Mouse (Mus musculus) myocyte (in vitro differentiated cells): ENCODE results near the gene Slc9a5. TPM values are rescaled to one million over a fixed set of nuclear protein-coding genes. Genes with fewer than 3 reads are reported as not detected.

ENCODE experiments used
- H3K27me3 ChIP-seq: one replicate; pipeline ENCODE4 v1.6.1; 2011; ENCODE audit not compliant: control insufficient read depth, insufficient read depth, insufficient read length
- H3K36me3 ChIP-seq: one replicate; pipeline ENCODE4 v1.6.1; 2011; ENCODE audit not compliant: control insufficient read depth, insufficient read depth
- H3K4me2 ChIP-seq: one replicate; pipeline ENCODE4 v1.6.1; 2011; ENCODE audit warnings: low read depth, control low read depth
- H3K4me3 ChIP-seq: one replicate; pipeline ENCODE4 v1.5.1; 2011; ENCODE audit warnings: mild to moderate bottlenecking, control low read depth, moderate library complexity
- H3K79me2 ChIP-seq: one replicate; pipeline ENCODE4 v1.6.1; 2011; ENCODE audit not compliant: control insufficient read depth, insufficient read depth
- H3ac ChIP-seq: one replicate; pipeline ENCODE4 v1.6.1; 2011; ENCODE audit not compliant: control insufficient read depth, insufficient read length
- CEBPB ChIP-seq: IDR thresholded peaks from 2 replicates; pipeline ENCODE4 v1.6.1; 2011; ENCODE audit warnings: mild to moderate bottlenecking, moderate library complexity; ENCODE audit not compliant: poor library complexity, insufficient read depth, severe bottlenecking
- E2F4 ChIP-seq: IDR thresholded peaks from one replicate; pipeline ENCODE4 v1.6.1; 2011; ENCODE audit warnings: mild to moderate bottlenecking, control low read depth, moderate library complexity; ENCODE audit not compliant: insufficient read depth
- MAX ChIP-seq: IDR thresholded peaks from one replicate; pipeline ENCODE4 v1.6.1; 2011; ENCODE audit warnings: low read depth, mild to moderate bottlenecking, control low read depth
- MYOD1 ChIP-seq, 3 experiments: IDR thresholded peaks; one replicate each; pipeline ENCODE4 v1.6.1; 2011; ENCODE audit warnings: control low read depth in 2 of 3, low read depth in 2 of 3, mild to moderate bottlenecking in 2 of 3, moderate library complexity in 1 of 3; ENCODE audit not compliant: insufficient read length in 2 of 3, control insufficient read depth in 1 of 3
- MYOG ChIP-seq, 3 experiments: IDR thresholded peaks; one replicate each; pipeline ENCODE4 v1.6.1; 2011; ENCODE audit warnings: control low read depth in 2 of 3, low read depth in 2 of 3, mild to moderate bottlenecking in 2 of 3; ENCODE audit not compliant: insufficient read length in 2 of 3, control insufficient read depth in 1 of 3, insufficient read depth in 1 of 3
- POLR2A ChIP-seq: IDR thresholded peaks from one replicate; pipeline ENCODE4 v1.6.1; 2011; ENCODE audit warnings: low read depth, mild to moderate bottlenecking, control low read depth, moderate library complexity; ENCODE audit not compliant: insufficient read length
- POLR2AphosphoS2 ChIP-seq: IDR thresholded peaks from one replicate; pipeline ENCODE4 v1.6.1; 2011; ENCODE audit warnings: low read depth, control low read depth; ENCODE audit not compliant: insufficient read length
- REST ChIP-seq: IDR thresholded peaks from one replicate; pipeline ENCODE4 v1.6.1; 2011; ENCODE audit warnings: mild to moderate bottlenecking, control low read depth, moderate library complexity; ENCODE audit not compliant: insufficient read depth, insufficient read length
- SRF ChIP-seq: IDR thresholded peaks from one replicate; pipeline ENCODE4 v1.6.1; 2011; ENCODE audit warnings: low read depth; ENCODE audit not compliant: control insufficient read depth, insufficient read length
- TCF12 ChIP-seq: IDR thresholded peaks from one replicate; pipeline ENCODE4 v1.6.1; 2011; ENCODE audit warnings: mild to moderate bottlenecking, control low read depth; ENCODE audit not compliant: poor library complexity, insufficient read depth, severe bottlenecking
- TCF3 ChIP-seq: IDR thresholded peaks from one replicate; pipeline ENCODE4 v1.6.1; 2011; ENCODE audit warnings: low read depth, control low read depth; ENCODE audit not compliant: insufficient read length
- USF1 ChIP-seq: IDR thresholded peaks from one replicate; pipeline ENCODE4 v1.6.1; 2011; ENCODE audit warnings: low read depth, mild to moderate bottlenecking, control low read depth, moderate library complexity
- polyA plus RNA-seq: library from polyadenylated mRNA; unstranded; fragments of >200 nt; fragmentation: generic; extraction: Trizol; gene quantifications from one replicate; pipeline ENCODE4 v1.2.1, GENCODE M21; 2012; ENCODE audit warnings: missing spikeins

The Slc9a5 gene
- polyA plus RNA-seq, 1 experiment, result 6.2 TPM

DNA sequence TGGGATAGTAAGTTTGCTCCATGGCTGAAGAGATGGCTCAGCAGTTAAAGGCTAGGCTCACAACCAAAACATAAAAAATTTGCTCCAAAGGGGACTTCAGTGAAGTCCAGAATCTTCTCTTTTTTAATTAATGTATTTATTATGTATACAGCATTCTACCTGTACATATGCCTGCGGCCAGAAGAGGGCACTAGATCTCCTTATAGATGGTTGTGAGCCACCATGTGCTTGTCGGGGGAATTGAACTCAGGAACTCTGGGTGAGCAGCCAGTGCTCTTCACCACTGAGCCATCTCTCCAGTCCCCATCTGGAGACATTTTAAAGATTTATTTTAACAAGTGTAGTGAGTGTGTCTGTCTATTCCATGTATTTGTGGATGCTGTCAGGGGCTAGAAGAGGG is 18.5 kb downstream of the Slc9a5 start:
- H3K4me3 ChIP-seq, result no peak overlapping the region
- TF ChIP-seq MYOG (IDR thresholded peaks at IDR 0.05; ENCODE audit: control insufficient read depth in 1 of 3, insufficient read depth in 1 of 3, insufficient read length in 2 of 3, low read depth in 2 of 3) (no peak), MAX (no peak)

DNA sequence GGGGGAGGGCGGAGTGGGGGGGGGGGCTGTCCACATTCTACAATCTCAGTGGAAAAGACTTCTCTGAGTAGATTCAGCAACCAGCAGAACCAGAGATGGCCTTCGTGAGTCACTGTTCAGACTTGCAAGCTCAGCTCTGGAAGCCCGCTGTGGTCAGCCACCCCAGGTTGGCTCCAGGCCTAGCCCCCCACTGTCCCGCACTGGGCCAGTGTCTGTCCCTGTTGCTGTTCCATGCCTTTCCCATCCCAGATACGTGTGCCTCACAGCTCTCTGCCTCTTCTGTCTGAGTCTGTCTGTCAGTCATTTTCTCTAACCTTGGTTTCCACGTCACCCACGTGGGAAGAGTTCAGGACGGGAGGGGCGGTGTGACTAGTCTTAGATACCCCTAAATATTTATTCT is 23.8 kb downstream of the Slc9a5 start:
- no peaks in the 10 kb centered on the region for H3K79me2 ChIP-seq
- H3K36me3 ChIP-seq, result peaks cover 10% of the 10 kb centered on the region
- no peak overlapping the region for H3ac ChIP-seq
- H3K4me2 ChIP-seq, result peak overlapping the region; percentile 84
- no peaks in the 10 kb centered on the region for H3K27me3 ChIP-seq
- TF ChIP-seq MYOD1 (IDR thresholded peaks at IDR 0.05; ENCODE audit: control insufficient read depth in 1 of 3, insufficient read length in 2 of 3, low read depth in 2 of 3) (peak in 1 of 3 experiments; percentile 28), POLR2AphosphoS2 (peak; percentile 24), E2F4 (no peak), REST (no peak), MYOG (IDR thresholded peaks at IDR 0.05; ENCODE audit: control insufficient read depth in 1 of 3, insufficient read depth in 1 of 3, insufficient read length in 2 of 3, low read depth in 2 of 3) (peak in 1 of 3 experiments; percentile 26)
- no peak overlapping the region for H3K4me3 ChIP-seq

More for the DNA sequence above, 18.5 kb downstream of the Slc9a5 start:
- Histone ChIP-seq H3ac (no peak overlapping the region), H3K4me2 (no peak overlapping the region), H3K79me2 (no peaks in the 10 kb centered on the region), H3K27me3 (no peaks in the 10 kb centered on the region), H3K36me3 (peaks cover 17% of the 10 kb centered on the region)

DNA sequence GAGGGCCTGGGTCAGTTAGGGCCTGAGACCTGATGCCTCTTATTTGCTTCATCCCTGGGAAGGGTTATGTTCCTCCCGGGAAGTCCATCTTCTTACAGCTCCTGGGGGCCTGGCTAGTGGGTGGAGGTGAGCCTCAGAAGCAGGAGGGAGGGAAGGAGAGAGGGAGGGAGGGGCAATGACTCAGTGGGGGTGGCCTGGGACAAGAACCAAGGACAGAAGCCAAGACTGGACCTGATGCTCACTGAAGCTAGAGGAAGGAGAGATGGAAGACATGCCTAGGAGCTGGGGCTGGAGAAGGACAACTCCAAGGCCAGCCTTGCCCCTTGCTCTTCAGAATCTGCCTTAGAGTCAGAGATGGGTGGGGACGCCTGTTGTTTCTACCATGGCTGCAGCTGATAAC is 24.4 kb downstream of the Slc9a5 start, which contains the start of gene Plekhg4:
TSS of gene Plekhg4 (plus strand) at position 243 of the 400 bp plus-strand sequence.
- no peaks in the 10 kb centered on the region for H3K79me2 ChIP-seq
- peaks cover 10% of the 10 kb centered on the region for H3K36me3 ChIP-seq
- H3K27me3 ChIP-seq, result no peaks in the 10 kb centered on the region
- no peak within 1 kb of the TSS for H3ac ChIP-seq
- peak within 1 kb of the TSS; percentile 84 for H3K4me2 ChIP-seq
- H3K4me3 ChIP-seq, result no peak within 1 kb of the TSS
- TF ChIP-seq REST (no peak), SRF (no peak), MYOG (IDR thresholded peaks at IDR 0.05; ENCODE audit: control insufficient read depth in 1 of 3, insufficient read depth in 1 of 3, insufficient read length in 2 of 3, low read depth in 2 of 3) (no peak), CEBPB (no peak)

DNA sequence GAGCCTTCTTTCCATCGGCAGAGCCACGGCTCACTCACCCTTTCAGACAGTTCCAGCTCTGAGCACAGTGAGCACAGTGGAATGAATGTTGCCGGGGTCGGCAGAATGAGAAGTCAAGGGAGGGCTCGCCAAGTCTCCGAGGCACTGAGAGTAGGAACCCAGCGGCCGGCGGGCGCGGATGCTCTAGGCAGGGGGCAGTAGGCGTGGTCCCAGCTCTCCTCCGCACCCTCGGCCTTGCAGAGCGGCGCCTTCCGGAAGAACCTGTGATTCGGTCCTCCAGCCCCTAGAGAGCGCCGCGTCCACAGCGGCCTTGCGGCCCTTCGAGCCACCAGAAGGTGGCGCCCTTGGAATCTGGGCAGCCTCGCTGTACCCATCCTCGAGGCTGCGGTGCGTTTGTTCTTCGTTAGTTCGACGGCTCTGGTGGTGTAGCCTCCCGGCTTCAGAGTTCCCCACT is 25.9 kb downstream of the Slc9a5 start:
- no peak overlapping the region for H3K4me3 ChIP-seq
- H3ac ChIP-seq, result no peak overlapping the region
- H3K36me3 ChIP-seq, result peaks cover 10% of the 10 kb centered on the region
- no peaks in the 10 kb centered on the region for H3K27me3 ChIP-seq
- H3K79me2 ChIP-seq, result no peaks in the 10 kb centered on the region
- H3K4me2 ChIP-seq, result no peak overlapping the region
- no peak for TF ChIP-seq MYOD1 (IDR thresholded peaks at IDR 0.05; ENCODE audit: control insufficient read depth in 1 of 3, insufficient read length in 2 of 3, low read depth in 2 of 3)
- no peak for TF ChIP-seq SRF
- TF ChIP-seq REST, result no peak
- no peak for TF ChIP-seq E2F4
- TF ChIP-seq MAX, result no peak
- no peak for TF ChIP-seq CEBPB
- TF ChIP-seq TCF3, result no peak
- no peak for TF ChIP-seq POLR2A
- TF ChIP-seq MYOG (IDR thresholded peaks at IDR 0.05; ENCODE audit: control insufficient read depth in 1 of 3, insufficient read depth in 1 of 3, insufficient read length in 2 of 3, low read depth in 2 of 3), result no peak
- TF ChIP-seq TCF12, result no peak
- TF ChIP-seq USF1, result no peak
- no peak for TF ChIP-seq POLR2AphosphoS2

DNA sequence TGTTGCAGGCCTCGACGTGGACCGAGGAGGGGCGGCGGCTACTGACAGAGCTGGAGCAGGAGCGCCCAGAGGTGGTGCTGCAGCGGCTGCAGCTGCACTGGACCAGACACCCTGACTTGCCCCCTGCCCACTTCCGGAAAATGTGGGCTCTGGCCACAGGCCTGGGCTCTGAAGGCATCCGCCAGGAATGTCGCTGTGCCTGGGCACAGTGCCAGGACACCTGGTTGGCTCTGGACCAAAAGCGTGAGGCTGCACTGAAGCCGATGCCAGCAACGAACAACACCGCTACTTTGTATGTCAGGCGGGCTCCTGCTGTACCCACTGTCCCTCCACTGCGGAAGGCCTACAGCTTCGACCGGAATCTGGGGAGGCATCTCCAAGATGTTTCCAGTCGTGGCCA is 30.0 kb downstream of the Slc9a5 start:
- Histone ChIP-seq H3K4me3 (no peak overlapping the region), H3K79me2 (no peaks in the 10 kb centered on the region), H3ac (no peak overlapping the region), H3K36me3 (no peaks in the 10 kb centered on the region), H3K27me3 (no peaks in the 10 kb centered on the region), H3K4me2 (no peak overlapping the region)
- peak in 1 of 3 experiments; percentile 33 for TF ChIP-seq MYOG (IDR thresholded peaks at IDR 0.05; ENCODE audit: control insufficient read depth in 1 of 3, insufficient read depth in 1 of 3, insufficient read length in 2 of 3, low read depth in 2 of 3)
- TF ChIP-seq POLR2AphosphoS2, result no peak

DNA sequence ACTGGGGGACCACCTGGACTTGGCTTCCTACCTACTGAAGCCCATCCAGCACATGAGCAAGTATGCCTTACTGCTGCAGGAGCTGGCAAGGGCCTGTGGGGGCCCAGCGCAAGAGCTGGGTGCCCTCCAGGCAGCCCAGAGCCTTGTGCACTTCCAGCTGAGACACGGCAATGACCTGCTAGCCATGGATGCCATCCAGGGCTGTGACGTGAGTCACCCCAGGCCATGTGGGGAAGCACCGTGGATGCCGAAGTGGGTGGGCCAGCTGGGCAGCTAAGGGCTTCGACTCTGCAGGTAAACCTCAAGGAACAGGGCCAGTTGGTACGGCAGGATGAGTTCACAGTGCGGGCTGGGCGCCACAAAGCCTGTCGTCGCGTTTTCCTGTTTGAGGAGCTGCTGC is 31.7 kb downstream of the Slc9a5 start:
- TF ChIP-seq SRF (no peak), MYOG (IDR thresholded peaks at IDR 0.05; ENCODE audit: control insufficient read depth in 1 of 3, insufficient read depth in 1 of 3, insufficient read length in 2 of 3, low read depth in 2 of 3) (no peak), CEBPB (no peak), POLR2AphosphoS2 (no peak), TCF3 (no peak), E2F4 (no peak), MAX (no peak), REST (no peak), MYOD1 (IDR thresholded peaks at IDR 0.05; ENCODE audit: control insufficient read depth in 1 of 3, insufficient read length in 2 of 3, low read depth in 2 of 3) (no peak), USF1 (no peak), POLR2A (no peak), TCF12 (no peak)

More for the DNA sequence above, 31.7 kb downstream of the Slc9a5 start:
- Histone ChIP-seq H3K36me3 (no peaks in the 10 kb centered on the region), H3ac (no peak overlapping the region), H3K4me3 (no peak overlapping the region), H3K27me3 (no peaks in the 10 kb centered on the region), H3K4me2 (no peak overlapping the region), H3K79me2 (no peaks in the 10 kb centered on the region)
